Mouse (Mus musculus): ENCODE measurements at regions not wholly inside any gene's neighbourhood (a gene's known extent, or its start where the extent isn't known, plus 50 kb on each side); places are given as distances from the start of the nearest gene placed in this dataset.

- peak; percentile 43 for DNase-seq
Measured at GRCm38 (mm10) chr7:55710872-55711558, 57.0 kb upstream of the Siglech start.
